Mouse (Mus musculus) limb, embryonic 14.5 days (tissue): Measurements from ENCODE around the gene Ahnak. TPM values are rescaled to one million over a fixed set of nuclear protein-coding genes. Genes with fewer than 3 reads are reported as not detected.
A peak's percentile ranks its signal among the peaks of the same experiment; 100 is the strongest.
"Not testable (repeated sequence)": the region's sequence is repeated elsewhere in the genome, so short reads cannot be mapped to it uniquely, and the experiment has no call there.

Experiments
- ATAC-seq: fragments of 200-750 bp; cut with Nextera tagmentation; 2 replicates; pipeline ENCODE4 v1.8.0; 2017; ENCODE audit warnings: low read depth, moderate number of reproducible peaks, moderate TSS enrichment; ENCODE audit not compliant: low FRiP score
- DNase-seq: peaks from one replicate; pipeline ENCODE4 v3.0.0-alpha.2; 2015; ENCODE audit warnings: low spot score
- H3K27ac ChIP-seq: fragments of 300-500 bp; sonication (generic); replicated peaks from 2 replicates; pipeline ENCODE4 v1.5.1; 2014; ENCODE audit warnings: low read depth, mild to moderate bottlenecking, low read length, moderate library complexity, mixed read lengths
- H3K27me3 ChIP-seq: fragments of 300-500 bp; sonication (generic); 2 replicates; pipeline ENCODE4 v1.6.1; 2014; ENCODE audit warnings: low read length, mixed read lengths; ENCODE audit not compliant: control insufficient read depth, insufficient read depth
- H3K36me3 ChIP-seq: fragments of 300-500 bp; sonication (generic); 2 replicates; pipeline ENCODE4 v1.6.1; 2014; ENCODE audit warnings: mild to moderate bottlenecking, low read length, moderate library complexity, mixed read lengths; ENCODE audit not compliant: control insufficient read depth, insufficient read depth
- H3K4me1 ChIP-seq: fragments of 300-500 bp; sonication (generic); 2 replicates; pipeline ENCODE4 v1.6.1; 2014; ENCODE audit warnings: antibody characterized with exemption, low read length, mixed read lengths; ENCODE audit not compliant: control insufficient read depth, insufficient read depth
- H3K4me2 ChIP-seq: fragments of 300-500 bp; sonication (generic); replicated peaks from 2 replicates; pipeline ENCODE4 v1.6.1; 2014; ENCODE audit warnings: low read depth, mild to moderate bottlenecking, low read length, moderate library complexity; ENCODE audit not compliant: severe bottlenecking
- H3K4me3 ChIP-seq: fragments of 300-500 bp; sonication (generic); replicated peaks from 2 replicates; pipeline ENCODE4 v1.5.1; 2014; ENCODE audit warnings: low read length
- H3K9ac ChIP-seq: fragments of 300-500 bp; sonication (generic); 2 replicates; pipeline ENCODE4 v1.6.1; 2014; ENCODE audit warnings: mild to moderate bottlenecking, low read depth, low read length, moderate library complexity; ENCODE audit not compliant: severe bottlenecking
- H3K9me3 ChIP-seq: fragments of 300-500 bp; sonication (generic); 2 replicates; pipeline ENCODE4 v1.6.1; 2016; ENCODE audit warnings: low read length; ENCODE audit not compliant: control insufficient read depth
- POLR2A ChIP-seq: fragments of 200-500 bp; IDR thresholded peaks from 2 replicates; pipeline ENCODE4 v1.8.0; 2012; ENCODE audit warnings: inconsistent platforms, mild to moderate bottlenecking, moderate library complexity, borderline replicate concordance; ENCODE audit not compliant: insufficient read depth, insufficient read length; ENCODE audit errors: extremely low read depth
- WGBS: fragments of 180-500 bp; shearing (Covaris S2); extraction: QIAGEN DNeasy Blood & Tissue Kit; methylation state at CpG from one replicate; pipeline ENCODE4 v1.1.7; 2014; 5-methylcytosine and 5-hydroxymethylcytosine counted together
- polyA plus RNA-seq, 2 experiments: library from polyadenylated mRNA; depleted of rRNA in 1 of 2; stranded (reverse) in 1 of 2; unstranded in 1 of 2; fragments of >200 nt; fragmentation: Nextera tagmentation in 1 of 2; extraction: Ambion mirVana in 1 of 2; gene quantifications; 2 replicates each; pipeline versions ENCODE4 v1.2.1 to v1.2.3; 2012 to 2014

Ahnak gene
- polyA plus RNA-seq, 2 experiments = 31.4 to 61.6 TPM

DNA sequence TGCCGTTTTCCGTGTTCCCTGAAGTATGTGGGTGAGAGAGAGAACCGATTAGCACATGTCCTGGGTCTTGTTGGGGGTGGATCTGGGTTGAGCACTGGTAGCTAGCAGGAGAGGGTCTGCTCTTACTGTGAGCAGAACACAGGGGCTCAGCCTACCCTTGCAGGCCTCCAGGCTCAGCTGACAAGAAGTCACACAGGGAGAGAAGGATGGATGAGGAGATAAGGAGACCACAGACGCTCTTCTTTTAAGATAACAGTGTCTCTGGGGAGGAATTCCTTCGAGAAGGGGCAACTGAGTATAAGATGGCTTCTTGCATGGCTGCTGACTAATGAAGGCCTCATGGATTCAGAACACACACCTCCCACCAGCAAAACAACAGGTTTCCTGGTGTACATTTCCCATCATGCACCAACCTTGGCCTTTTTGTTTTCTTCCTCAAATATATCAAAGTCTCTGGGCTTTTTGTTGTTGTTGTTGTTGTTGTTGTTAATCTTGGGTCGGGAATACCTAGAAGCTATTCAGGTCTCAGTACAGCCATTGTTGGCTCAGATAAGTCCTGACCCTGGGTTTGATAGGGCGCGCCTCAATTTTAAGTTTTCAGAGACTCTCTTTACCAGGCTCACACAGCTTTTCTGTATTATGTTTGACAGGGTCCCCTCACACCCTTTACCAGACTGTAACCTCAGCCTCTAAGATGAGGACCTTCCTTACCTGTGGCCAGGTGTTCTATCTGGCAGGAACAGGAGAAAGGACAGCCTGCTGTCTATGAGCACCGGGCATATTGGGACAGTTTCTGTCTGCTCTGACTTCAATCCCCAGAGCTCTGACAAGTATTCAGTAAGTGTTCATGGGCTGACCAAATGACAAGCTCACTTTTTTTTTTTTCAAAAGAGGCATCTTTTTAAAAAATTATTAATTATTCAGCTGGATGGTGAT, 61.5 kb downstream of the Ahnak start:
- 68% methylated on average over 9 of the region's 9 CpGs for WGBS
- no peaks in the 10 kb centered on the region for H3K36me3 ChIP-seq
- no peaks in the 10 kb centered on the region for H3K9me3 ChIP-seq
- no peak for TF ChIP-seq POLR2A
- H3K4me3 ChIP-seq = no peak overlapping the region
- ATAC-seq = no peak
- no peak overlapping the region for H3K9ac ChIP-seq
- peaks cover 15% of the 10 kb centered on the region for H3K4me1 ChIP-seq
- no peak overlapping the region for H3K27ac ChIP-seq
- no peaks in the 10 kb centered on the region for H3K27me3 ChIP-seq
- no peak for DNase-seq
- no peak overlapping the region for H3K4me2 ChIP-seq

DNA sequence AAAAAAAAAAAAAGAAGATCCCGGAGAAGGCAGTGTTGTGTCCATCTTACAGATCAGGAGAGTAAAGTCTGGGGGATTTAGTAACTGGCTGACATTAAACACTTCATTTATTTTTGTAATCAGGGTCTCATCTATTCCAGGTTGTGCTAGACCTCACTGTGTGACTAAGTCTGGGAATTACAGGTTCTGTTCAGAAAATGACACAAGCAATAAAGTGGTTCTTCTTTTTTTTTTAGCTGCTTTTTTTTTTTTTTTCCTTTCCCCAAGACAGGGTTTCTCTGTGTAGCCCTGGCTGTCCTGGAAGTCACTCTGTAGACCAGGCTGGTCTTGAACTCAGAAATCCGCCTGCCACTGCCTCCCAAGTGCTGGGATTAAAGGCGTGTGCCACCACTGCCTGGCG, 62.9 kb downstream of the Ahnak start:
- H3K27me3 ChIP-seq, H3K27ac ChIP-seq, H3K9me3 ChIP-seq, ATAC-seq, DNase-seq, H3K36me3 ChIP-seq, H3K9ac ChIP-seq, H3K4me2 ChIP-seq, H3K4me3 ChIP-seq: not testable (repeated sequence)
- WGBS = 87% methylated on average over 4 of the region's 4 CpGs
- H3K4me1 ChIP-seq = peaks cover 15% of the 10 kb centered on the region

DNA sequence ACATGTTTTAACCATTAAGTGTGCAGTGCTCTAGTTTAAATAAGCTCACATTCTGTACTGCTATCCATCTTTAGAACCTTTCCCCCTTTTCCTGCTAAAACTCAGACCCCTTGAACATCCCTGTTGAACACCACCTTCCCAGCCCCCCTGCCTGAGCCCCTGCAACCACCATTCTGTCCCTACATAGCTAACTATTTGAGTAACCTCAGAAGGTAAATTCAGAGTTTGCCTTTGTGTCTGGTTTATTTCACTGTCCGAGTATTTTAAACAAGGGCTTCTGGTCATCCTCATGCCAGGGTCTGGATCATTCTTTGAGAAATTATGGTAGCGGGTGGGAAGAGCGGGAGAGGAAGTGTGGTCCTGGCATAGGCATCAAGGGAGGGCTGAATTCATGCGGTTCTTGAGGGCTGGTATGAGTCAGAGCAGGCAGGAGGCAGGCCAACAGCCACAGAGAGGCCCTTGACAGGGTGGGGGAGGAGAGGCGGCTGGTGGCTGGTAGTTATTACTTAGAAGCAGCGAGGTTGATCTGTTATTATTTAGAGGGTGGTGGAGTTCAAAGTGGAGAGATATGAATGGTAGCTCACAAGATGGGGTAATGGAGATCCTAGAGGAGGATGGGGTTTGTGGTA, 63.8 kb downstream of the Ahnak start:
- no peak overlapping the region; the same call in 1 of the 2 replicates for H3K27ac ChIP-seq
- no peak overlapping the region for H3K4me3 ChIP-seq
- DNase-seq (peak; percentile 39), ATAC-seq (0 out of 2 replicates have a peak, but pooled peaks have one; percentile 44)
- H3K27me3 ChIP-seq = no peaks in the 10 kb centered on the region
- no peaks in the 10 kb centered on the region for H3K36me3 ChIP-seq
- TF ChIP-seq POLR2A = no peak
- H3K9ac ChIP-seq = no peak overlapping the region
- H3K4me2 ChIP-seq = 0 out of 2 replicates have a peak overlapping the region, but pooled peaks have one; percentile 2
- no peaks in the 10 kb centered on the region for H3K9me3 ChIP-seq
- WGBS = 18% methylated on average over 6 of the region's 6 CpGs
- H3K4me1 ChIP-seq = peaks cover 13% of the 10 kb centered on the region

DNA sequence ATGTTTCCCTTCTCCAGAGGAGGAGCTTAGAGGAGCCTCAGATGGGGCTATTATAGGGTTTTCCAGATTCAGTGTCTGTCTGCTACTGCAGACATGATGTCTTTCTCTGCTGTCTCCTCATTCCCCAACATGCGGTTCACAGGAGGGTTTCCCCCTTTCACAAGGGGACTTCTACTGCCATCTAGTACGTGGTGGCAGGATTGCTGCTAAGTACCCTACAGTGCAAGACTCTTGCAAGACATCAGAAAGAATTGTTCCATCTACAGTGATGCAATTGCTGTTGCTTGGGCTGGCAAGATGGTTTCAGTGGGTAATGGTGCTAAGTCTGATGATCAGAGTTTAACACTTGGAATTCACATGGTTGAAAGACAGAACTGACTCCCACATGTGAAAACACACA, 66.1 kb downstream of the Ahnak start:
- Histone ChIP-seq H3K4me2 (no peak overlapping the region), H3K9me3 (no peaks in the 10 kb centered on the region), H3K36me3 (no peaks in the 10 kb centered on the region), H3K27ac (no peak overlapping the region), H3K4me1 (peaks cover 13% of the 10 kb centered on the region), H3K9ac (no peak overlapping the region), H3K4me3 (no peak overlapping the region), H3K27me3 (no peaks in the 10 kb centered on the region)
- no peak for DNase-seq
- TF ChIP-seq POLR2A = no peak
- 25% methylated on average over 2 of the region's 2 CpGs for WGBS
- no peak for ATAC-seq

DNA sequence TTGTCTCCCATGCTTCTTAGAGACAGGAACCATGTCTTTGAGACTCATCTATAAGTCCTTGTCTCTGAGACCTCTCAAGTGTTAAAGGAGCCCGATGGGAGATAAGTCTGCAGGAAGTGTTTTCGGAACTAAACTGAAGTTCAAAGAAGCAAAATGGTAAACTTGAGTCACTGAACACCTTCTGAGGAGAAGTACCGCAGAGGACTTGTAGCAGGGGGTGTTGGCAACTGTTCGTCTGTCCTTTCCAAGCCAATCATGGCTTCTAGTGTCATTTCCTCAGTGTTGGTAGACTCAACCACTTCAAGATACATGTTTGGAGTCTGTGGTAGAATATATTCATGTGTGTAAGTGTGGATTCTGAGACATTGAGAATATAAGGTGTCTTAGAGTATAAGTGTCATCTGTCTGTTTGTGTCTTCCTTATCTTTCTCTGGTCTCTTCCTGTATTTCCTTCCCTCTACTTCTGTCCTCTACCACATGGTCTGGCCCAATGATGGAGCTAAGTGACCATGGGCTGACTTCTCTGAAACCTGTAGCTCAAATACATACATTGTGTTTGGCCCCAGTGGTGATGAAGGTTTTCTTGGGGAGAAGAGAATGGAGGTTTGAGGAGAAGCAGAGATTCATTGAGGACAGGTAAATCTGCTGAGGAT, 66.7 kb downstream of the Ahnak start:
- Histone ChIP-seq H3K4me1 (peaks cover 13% of the 10 kb centered on the region), H3K9ac (no peak overlapping the region), H3K27me3 (no peaks in the 10 kb centered on the region), H3K27ac (no peak overlapping the region), H3K36me3 (no peaks in the 10 kb centered on the region), H3K4me2 (no peak overlapping the region), H3K4me3 (no peak overlapping the region), H3K9me3 (no peaks in the 10 kb centered on the region)
- no peak for DNase-seq
- ATAC-seq = no peak
- 90% methylated on average over 4 of the region's 4 CpGs for WGBS
- no peak for TF ChIP-seq POLR2A
